Mouse (Mus musculus): Measurements from ENCODE around the gene Treml2.
A peak's percentile ranks its signal among the peaks of the same experiment; 100 is the strongest.

The Treml2 gene

GRCm38 (mm10) chr17:48287276-48287675 lies 12.0 kb upstream of the Treml2 start:
- no peak for DNase-seq (ENCODE audit: inconsistent age in 2 of 2, low spot score in 1 of 2)

- DNase-seq (ENCODE audit: inconsistent age in 2 of 2, low spot score in 1 of 2) = no peak
Observed at GRCm38 (mm10) chr17:48293500-48294194, 5.7 kb upstream of the Treml2 start.

- no peak for DNase-seq (ENCODE audit: inconsistent age in 2 of 2, low spot score in 1 of 2)
Observed at GRCm38 (mm10) chr17:48299756-48300155, 458 bp downstream of the Treml2 start.

- no peak for DNase-seq (ENCODE audit: inconsistent age in 2 of 2, low spot score in 1 of 2)
Observed at GRCm38 (mm10) chr17:48300199-48300598, 901 bp downstream of the Treml2 start.

- no peak for DNase-seq (ENCODE audit: inconsistent age in 2 of 2, low spot score in 1 of 2)
Observed at GRCm38 (mm10) chr17:48300861-48301260, 1.6 kb downstream of the Treml2 start.

GRCm38 (mm10) chr17:48301792-48302191 lies 2.5 kb downstream of the Treml2 start:
- DNase-seq (ENCODE audit: inconsistent age in 2 of 2, low spot score in 1 of 2) = no peak

GRCm38 (mm10) chr17:48312124-48312523 lies 12.8 kb downstream of the Treml2 start:
- DNase-seq (ENCODE audit: inconsistent age in 2 of 2, low spot score in 1 of 2) = no peak

- DNase-seq (ENCODE audit: inconsistent age in 2 of 2, low spot score in 1 of 2) = peak in 1 of 2 experiments; percentile 35
Observed at GRCm38 (mm10) chr17:48315905-48316579, 16.7 kb downstream of the Treml2 start, which contains the start of gene B430306N03Rik. Gene B430306N03Rik, plus strand, starts transcription at chr17:48316141.

GRCm38 (mm10) chr17:48318686-48319085 lies 19.4 kb downstream of the Treml2 start:
- DNase-seq (ENCODE audit: inconsistent age in 2 of 2, low spot score in 1 of 2) = no peak

GRCm38 (mm10) chr17:48321279-48321678 lies 22.0 kb downstream of the Treml2 start:
- no peak for DNase-seq (ENCODE audit: inconsistent age in 2 of 2, low spot score in 1 of 2)

GRCm38 (mm10) chr17:48323236-48323635 lies 23.9 kb downstream of the Treml2 start:
- no peak for DNase-seq (ENCODE audit: inconsistent age in 2 of 2, low spot score in 1 of 2)

- no peak for DNase-seq (ENCODE audit: inconsistent age in 2 of 2, low spot score in 1 of 2)
Observed at GRCm38 (mm10) chr17:48324258-48324657, 25.0 kb downstream of the Treml2 start.

GRCm38 (mm10) chr17:48325093-48325492 lies 25.8 kb downstream of the Treml2 start:
- no peak for DNase-seq (ENCODE audit: inconsistent age in 2 of 2, low spot score in 1 of 2)

- DNase-seq (ENCODE audit: inconsistent age in 2 of 2, low spot score in 1 of 2) = no peak
Observed at GRCm38 (mm10) chr17:48325638-48326037, 26.3 kb downstream of the Treml2 start.

- no peak for DNase-seq (ENCODE audit: inconsistent age in 2 of 2, low spot score in 1 of 2)
Observed at GRCm38 (mm10) chr17:48326656-48327055, 27.4 kb downstream of the Treml2 start.

GRCm38 (mm10) chr17:48332524-48332923 lies 33.2 kb downstream of the Treml2 start:
- no peak for DNase-seq (ENCODE audit: inconsistent age in 2 of 2, low spot score in 1 of 2)

- DNase-seq (ENCODE audit: inconsistent age in 2 of 2, low spot score in 1 of 2) = no peak
Observed at GRCm38 (mm10) chr17:48334186-48334585, 34.9 kb downstream of the Treml2 start.

- peak; percentile 78 to 93 for DNase-seq (ENCODE audit: inconsistent age in 2 of 2, low spot score in 1 of 2)
Observed at GRCm38 (mm10) chr17:48336857-48337256, 37.6 kb downstream of the Treml2 start.

- DNase-seq (ENCODE audit: inconsistent age in 2 of 2, low spot score in 1 of 2) = no peak
Observed at GRCm38 (mm10) chr17:48340267-48340666, 41.0 kb downstream of the Treml2 start.

- no peak for DNase-seq (ENCODE audit: inconsistent age in 2 of 2, low spot score in 1 of 2)
Observed at GRCm38 (mm10) chr17:48341947-48342346, 42.6 kb downstream of the Treml2 start.

- no peak for DNase-seq (ENCODE audit: inconsistent age in 2 of 2, low spot score in 1 of 2)
Observed at GRCm38 (mm10) chr17:48343065-48343464, 43.8 kb downstream of the Treml2 start.

- no peak for DNase-seq (ENCODE audit: inconsistent age in 2 of 2, low spot score in 1 of 2)
Observed at GRCm38 (mm10) chr17:48345824-48346223, 46.5 kb downstream of the Treml2 start.

Measured in adrenal gland, adult (tissue).